Mouse (Mus musculus) bone marrow, adult 2 months (tissue): ENCODE results near the gene Mybpc3.

Source experiments
- CTCF ChIP-seq: fragments of 200-500 bp; IDR thresholded peaks from 2 replicates; pipeline ENCODE4 v1.5.1; 2011; ENCODE audit warnings: low read length, control low read depth; ENCODE audit not compliant: control insufficient read depth, insufficient read depth
- POLR2A ChIP-seq: fragments of 200-500 bp; IDR thresholded peaks from 2 replicates; pipeline ENCODE4 v1.6.1; 2011; ENCODE audit warnings: low read depth, mild to moderate bottlenecking, control low read depth, low read length, borderline replicate concordance; ENCODE audit not compliant: control insufficient read depth

DNA sequence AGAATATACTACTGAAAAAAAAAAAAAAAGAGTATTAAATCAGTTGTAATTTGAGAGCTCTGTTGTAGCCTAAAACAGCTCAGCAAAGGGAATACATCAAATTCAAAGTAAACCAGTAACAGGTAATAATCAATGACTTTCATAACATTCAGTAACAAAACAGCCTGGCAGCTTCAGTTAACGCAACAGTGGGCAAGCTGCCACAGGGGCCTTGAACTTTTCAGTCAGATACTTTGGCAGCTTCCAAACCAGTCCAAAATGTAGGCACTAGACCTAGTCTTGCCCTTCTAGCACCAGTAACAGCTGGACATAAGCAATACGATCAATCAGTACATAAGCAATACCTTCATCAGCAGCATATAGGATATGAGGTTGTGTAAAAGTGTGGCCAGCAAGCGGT, 36.1 kb downstream of the Mybpc3 start:
- TF ChIP-seq CTCF (no peak), POLR2A (no peak)
